Mouse (Mus musculus) kidney, postnatal 10 days (tissue): Measurements from ENCODE around the gene Gm20425.
"Not testable (repeated sequence)": the region's sequence is repeated elsewhere in the genome, so short reads cannot be mapped to it uniquely, and the experiment has no call there.

Source experiments
- DNase-seq: peaks from one replicate; pipeline ENCODE4 v3.0.0; 2021; ENCODE audit warnings: mixed read lengths

The Gm20425 gene

DNA sequence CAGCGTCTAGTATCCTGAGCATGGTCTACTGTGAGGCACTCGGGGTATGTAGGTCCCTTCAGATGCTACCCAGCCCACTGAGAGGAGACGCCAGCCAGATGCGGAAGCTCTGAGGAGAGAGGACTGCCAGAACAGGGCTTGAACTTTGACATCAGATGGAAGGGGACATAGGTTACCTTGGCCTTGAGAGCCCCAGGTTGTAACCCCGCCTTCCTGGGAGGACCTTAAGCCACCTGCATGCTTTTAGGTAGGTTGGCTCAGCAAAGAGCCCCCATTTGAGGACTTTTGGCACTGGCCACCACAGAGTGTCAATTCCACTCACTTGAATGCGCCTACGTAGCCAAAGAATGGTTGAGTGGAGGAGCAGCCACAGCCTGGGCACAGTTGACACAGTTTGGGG is 5.4 kb downstream of the Gm20425 start:
- DNase-seq: no peak

DNA sequence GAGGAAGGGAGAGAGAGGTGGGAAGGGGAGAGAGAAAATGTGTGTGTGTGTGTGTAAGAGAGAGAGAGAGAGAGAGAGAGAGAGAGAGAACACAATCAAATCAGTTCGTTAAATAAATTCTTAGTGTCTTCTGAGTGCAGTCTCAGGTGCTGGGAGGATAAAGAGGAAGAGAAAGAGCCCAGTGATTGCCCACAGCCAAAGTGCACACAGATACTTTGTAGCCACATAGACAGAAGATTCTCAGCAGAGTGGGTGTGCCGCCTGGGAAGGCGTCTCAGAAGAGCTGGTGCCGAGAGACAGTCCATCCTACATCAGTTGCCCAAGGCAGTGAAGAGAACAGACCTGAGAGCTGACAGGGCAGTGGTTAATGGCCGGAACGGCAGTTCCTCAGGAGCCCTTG is 15.8 kb downstream of the Gm20425 start:
- no peak for DNase-seq

DNA sequence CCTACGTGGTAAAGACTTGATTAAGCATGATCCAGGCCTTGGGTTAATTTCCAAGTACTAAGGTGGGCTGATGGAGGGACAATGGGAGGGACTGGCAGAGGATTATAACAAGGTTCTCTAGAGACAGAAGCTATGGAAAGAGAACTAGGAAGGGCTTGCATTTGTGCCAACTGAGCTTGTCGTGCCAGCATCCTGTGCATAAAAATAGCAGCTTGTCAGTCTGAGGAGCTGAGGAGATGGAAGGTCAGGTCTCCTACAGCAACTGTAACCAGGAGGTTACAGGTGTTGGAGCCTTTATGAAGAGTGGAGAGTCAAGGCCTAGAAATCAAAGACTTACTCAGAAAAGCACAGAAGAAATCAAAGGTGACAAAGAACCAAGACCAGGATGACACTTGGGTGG is 16.5 kb downstream of the Gm20425 start:
- no peak for DNase-seq

DNA sequence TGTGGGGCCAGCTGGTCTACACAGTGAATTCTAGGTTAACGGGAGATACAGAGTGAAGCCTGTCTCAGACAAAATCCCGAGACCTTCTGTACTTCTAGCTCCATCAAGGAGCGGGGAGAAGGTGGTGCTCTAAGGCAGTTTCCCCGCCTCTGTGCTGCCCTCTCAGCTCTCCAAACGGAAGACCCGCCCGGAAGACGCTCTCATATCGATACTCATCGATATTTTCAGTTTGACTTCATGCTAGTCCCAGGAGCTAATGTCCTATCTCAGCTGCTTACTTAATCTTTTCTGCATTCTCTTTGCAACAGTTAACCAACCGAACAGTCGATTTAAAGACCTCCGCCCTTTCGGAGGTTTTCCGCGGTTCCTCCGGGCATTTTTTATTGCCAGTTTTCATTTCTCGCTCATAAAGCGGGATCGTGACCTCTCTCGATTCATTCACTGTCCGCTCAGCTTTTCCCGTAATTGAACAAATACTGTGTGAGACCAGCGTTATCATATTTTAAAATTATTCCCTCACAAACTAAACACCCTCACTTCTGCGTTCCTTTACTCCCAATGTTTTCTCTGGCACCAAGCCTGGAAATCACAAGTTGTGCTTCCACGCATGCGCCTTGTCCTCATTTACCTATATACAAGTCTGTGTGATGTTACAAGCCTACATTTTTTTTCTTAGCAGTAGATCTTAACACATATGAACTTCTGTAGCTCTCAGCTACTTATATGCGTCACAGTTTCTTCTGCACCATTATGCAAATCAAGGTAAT is 17.3 kb downstream of the Gm20425 start:
- DNase-seq: peak; percentile 39

DNA sequence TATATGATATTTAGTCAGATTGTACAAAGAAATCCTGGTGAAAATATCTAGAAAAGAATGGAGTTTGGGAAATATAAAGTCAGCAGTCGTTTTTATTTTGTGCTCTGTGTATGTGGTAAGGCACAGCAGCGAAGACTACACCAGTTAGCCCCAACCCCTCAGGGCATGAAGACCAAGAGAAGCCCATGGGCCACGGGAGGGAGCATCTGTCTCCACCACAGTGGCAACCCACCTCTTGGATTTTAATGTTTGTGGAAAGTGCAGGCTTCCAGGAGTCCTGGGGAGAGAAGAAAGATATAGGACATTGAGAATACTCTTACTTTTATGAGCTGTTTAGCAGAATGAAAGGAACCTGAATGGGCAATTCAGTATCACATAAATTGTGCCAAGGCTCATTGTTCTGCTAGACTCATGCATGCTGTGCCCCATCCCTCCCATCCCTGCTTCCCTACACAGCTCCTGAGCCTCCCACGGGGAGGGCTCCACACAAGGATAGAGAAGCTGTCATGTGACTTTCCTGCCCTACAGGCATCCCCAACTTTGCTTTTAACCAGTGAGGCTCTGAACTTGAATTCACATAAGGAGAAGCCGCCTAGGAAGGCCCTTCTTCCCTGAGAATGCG is 21.2 kb downstream of the Gm20425 start:
- no peak for DNase-seq

DNA sequence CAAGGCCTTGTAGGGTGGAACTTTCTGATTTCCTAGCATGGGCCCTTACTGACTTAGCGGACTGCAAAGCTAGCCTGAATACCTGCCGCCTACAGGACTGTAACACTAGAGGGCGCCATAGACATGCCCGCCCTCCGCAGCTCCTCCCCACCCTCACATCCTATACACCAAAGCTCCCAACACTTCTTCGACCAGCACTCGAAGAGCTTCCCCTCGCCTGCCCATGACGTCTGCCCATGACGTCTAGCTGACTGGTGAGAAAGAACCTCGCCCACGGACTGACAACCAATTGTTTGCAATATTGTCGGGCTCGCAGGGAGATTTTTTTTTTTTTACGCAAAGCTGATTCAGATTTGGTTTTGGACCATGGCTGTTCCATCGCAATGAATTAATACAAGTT is 22.3 kb downstream of the Gm20425 start:
- DNase-seq: peak; percentile 81

DNA sequence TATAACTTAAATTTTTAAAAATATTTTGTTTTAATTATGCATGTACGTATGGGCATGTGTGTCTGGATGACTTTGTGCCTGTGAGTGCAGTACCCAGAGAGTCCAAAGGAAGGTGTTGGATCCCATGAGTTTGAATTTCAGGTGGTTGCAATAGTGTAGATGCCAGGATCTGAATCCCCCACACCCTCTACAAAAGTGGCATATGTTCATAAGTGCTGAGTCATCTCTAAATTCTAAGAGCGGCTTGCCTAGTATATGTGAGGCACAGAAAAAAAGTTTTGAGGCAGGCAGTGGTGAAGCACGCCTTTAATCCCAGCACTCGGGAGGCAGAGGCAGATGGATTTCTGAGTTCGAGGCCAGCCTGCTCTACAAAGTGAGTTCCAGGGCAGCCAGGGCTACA is 24.3 kb downstream of the Gm20425 start:
- no peak for DNase-seq

DNA sequence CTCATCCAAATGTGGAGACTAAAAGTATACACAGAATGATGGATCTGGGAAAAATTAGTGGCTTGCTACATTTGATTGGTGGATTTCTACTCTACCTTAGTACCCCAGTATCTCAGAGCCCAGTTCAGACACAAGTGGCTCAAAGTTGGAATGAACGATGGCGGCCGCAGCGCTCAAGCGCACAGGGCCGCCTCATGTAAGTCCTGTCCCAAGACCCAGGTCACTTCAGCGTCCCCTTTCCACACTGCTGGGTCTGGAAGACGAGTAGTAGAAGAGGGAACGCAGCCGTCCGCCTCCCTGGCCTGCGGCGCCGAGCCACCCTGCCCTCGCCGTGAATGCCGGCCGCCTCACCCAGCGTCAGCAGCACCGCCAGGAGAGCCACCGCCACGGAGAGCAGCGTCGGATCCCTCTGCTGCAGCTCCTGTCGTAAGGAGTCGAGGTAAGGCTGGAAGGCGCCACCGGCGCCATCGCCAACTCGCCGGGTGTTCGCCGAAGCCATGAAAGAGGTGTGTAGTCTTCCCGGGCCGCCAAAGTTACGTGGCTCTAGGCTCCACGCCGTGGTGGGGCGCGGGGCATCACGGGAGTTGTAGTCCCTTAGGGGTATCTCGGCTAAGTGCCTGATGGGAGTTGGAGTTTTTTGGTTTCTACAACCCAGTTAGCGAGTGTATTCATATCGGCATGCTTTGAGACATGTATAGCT is 28.4 kb downstream of the Gm20425 start, which contains the start of gene Srprb:
Gene Srprb, minus strand, starts transcription at position 577 of the 700 bp plus-strand sequence.
- DNase-seq: peak; percentile 97

DNA sequence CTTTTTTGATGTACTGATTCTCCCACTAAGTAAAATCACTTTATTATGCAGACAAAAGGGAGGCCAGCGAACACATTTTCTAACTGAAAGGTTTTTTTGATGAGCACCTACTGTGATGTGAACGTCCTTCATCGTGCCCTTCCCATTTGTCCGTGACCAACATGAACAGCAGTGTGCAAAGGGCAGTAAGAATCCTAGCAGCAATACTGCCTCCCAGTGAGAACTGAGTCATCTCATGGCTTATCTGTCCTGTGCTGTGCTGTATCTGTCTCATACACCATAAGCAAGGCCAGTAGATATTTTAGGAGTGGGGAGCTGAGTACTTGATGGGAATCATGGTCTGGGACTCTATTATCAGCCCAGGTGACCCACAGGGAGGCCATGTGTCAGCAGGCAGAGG is 41.7 kb downstream of the Gm20425 start:
- no peak for DNase-seq

DNA sequence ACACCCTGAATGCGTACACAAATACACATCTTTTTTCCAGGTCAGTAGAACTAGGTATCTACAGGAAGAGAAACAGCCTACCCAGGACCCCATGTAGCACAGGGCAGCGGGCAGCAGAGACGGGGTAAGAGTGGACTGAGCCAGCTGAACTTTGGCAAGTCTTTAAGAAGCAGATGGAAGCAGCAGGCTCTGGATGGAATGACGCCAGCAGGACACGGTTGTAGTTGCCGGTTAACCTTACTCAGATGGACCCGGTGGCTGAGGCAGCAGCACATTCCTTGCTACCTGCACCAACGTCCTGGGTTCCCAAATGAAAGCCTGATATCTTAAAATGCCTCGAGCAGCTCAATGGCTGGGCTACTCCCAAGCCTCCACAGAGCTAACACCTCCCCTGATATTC is 43.4 kb downstream of the Gm20425 start:
- DNase-seq: peak; percentile 79

DNA sequence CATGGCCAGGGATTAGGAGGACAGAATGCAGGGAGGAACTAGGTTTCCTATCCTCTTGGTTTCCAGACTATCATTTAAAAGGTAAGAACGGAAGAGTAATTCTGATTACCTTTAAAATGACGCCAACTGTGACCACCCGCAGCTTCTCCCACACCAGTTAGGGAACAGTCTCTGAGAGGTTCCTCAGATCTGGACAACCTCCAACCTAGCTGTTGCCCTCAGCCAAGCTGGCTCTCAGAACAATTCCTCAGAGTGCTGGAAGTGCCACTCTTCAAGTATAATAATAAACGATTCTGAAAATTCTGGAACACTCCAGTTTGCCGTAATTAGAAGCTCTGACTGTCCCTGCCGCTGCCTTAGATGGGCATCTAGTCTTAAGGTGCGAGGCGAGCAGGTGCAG is 44.2 kb downstream of the Gm20425 start:
- no peak for DNase-seq

DNA sequence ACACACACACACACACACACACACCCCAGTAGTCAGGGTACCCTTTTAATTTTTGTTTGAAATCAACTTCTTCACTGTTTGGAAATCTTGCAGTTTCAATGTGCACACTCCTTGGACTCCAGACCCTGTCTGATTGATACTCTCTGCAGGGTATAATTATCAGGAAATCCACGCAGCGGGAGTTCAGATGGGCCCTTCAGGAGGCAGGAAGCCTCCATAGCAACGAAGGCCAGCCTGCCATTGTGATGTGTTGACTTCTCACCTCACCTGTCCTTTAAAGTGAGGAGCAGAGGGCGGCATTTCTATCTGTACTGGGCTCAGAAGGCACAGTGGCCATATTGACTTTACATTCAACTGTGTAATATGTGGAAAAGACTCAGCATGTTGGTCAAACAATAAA is 45.3 kb downstream of the Gm20425 start:
- DNase-seq: no peak

DNA sequence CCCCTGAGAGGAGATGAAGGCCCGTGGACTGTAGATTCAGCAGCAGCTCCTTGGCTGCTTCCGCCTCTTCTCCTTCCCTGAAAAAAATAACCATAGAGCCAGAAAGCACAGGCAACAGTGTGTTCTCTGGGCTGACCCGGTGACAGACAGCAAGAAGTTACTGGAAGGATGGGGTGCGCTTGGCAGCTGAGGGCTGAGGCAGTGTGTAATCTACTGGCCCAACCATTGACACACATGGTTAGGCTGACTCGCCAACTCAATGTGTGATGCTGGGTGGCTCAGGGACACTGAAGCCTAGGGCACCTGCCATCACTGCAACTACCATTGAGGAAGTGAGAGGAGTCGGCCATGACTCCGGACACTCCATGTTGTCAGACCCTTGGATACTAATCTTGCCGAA is 48.2 kb downstream of the Gm20425 start:
- DNase-seq: no peak

DNA sequence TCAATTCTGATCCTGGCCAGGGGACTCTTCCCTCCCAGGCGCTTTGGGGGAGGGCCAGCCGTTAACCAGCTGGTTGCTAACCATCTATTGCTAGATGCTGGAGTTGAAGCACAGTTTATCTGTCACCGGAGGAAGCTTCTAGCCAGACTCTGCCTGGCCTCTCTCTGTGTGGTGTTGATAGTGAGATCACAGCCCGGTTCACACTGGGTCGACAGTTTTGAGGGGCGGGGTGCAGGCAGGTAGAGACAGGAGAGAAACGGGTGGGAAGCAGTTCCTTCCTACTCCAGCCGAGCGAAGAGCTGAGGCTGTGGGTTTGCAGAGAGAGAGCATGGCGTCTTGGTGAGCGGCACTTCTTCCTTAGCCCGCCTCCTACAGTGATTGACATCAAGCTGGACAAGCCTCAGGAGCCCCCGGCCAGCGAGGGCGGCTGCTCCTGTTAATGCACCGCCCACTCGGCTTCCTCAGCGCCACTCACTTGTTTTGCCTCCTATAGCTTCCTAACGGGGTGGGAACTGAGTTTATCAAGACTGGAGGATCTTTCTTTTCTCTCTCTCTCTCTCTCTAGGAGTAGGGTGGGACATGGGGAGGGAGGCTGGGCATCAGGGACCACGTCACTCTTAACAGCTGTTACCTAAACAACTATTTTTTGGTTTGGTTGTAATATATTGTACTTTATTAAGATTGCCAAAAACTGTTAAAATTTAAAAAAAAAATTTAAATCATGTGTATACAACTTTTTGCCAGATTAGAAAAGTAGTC is 49.1 kb downstream of the Gm20425 start:
- DNase-seq: peak; percentile 88

DNA sequence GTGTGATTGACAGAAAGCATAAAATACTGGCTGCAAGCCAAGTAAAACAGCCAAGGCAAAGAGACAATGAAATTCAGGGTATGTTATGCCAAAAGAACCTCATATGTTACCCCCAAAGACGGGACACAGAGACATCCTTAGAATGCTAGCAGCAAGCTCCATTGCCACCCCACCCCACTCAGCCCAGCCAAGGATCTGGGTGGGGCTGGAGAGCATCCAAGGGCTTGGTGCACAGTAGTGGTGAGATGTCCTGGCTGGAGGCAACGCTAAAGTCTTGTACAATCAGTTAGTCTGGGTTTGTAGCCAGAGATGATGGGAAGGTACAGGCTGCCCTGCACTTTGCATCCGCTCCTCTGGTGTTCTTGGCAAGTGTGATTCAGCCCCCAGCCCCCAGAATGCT is 49.8 kb downstream of the Gm20425 start:
- DNase-seq: peak; percentile 51

DNA sequence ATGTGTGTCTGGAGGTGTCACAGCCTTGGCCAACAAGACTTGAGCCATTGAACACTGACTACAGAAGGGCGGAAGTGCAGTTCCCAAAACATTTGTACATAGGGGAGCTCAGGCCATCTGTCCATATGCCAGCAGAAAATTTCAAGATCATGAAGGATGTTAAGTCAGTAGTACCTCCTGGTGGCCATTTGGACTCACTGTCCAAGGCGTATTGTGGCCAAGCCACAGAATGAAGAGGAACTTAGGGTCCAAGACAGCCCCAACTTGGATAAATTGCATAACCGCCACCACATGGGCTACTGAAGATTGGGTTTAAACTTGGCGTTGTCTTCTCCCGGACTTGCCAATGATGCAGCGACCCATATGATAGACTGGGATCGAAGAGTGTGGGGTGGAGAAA is 54.4 kb downstream of the Gm20425 start:
- no peak for DNase-seq

DNA sequence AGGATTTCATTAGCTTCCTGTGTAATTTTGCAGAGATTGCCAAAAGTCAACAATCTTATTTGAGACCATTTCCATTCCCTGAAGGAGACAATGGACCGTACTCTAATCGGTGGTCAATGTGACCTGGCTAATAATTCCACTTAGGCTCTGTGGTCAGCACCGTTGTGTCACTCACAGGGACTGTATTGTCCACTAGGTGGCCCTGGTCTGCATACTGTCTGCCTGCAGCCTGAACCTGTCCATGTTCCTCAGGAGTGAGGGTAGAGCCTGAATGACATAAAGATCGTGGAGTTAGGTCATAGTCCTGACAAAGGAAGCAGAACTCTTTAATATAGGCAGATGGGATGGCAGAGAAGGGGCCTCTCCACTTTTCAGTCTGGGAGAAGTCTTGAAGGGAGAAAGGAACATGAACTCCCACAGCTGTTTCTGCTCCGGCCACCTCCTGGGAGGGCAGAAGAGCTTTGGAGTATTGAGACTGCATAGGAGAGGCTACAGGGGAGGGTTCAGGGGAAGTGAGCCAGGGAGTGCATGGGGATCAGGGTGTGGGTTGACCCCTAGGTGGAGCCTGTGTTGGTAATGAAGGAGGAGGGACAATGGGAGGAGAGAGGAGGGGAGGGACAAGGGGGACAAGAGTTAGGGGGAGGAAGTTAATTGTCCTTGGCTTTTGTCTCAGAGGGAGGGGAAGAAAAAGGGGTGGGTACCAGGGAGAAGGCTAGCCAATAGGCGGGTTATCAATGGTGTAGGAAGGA is 55.2 kb downstream of the Gm20425 start:
- DNase-seq: peak; percentile 63

DNA sequence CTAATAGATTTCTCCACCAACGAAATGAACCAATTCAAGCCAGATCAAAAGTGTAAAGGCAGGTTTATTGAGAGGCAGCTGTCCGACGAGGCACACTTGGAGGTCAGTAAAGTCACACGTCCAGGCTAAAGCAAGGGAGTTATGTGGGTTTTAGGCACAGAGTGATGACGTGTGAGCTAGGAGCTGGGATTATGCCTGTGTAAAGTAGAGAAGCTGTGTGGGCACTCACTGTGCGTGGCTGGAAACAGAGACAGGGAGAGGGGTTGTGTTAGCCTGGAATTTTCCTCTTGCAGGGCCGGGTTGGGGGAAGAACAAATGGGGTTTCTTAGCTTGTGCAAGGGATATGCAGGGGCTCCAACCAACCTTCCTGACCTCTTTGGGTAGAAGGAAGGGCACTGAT is 61.3 kb downstream of the Gm20425 start:
- no peak for DNase-seq

DNA sequence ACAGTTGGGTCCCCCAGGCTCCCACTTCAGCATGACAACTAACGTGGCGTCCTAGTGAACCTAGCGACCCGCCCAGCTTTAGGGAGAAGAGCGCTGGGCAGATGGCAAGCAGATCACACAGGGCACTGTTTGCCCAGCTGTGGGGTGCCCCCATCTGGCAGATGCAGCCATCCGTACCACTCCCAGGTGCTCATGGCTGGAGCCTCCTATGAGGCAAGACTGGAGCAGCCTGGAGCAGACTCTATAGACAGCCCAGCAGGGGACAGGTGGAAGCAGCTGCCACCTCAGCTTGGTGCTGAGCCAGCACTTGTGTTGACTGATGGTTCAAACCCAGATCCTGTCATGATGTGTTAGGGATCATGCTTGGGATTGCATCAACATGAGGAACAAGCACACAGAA is 62.1 kb downstream of the Gm20425 start:
- peak; percentile 21 for DNase-seq

DNA sequence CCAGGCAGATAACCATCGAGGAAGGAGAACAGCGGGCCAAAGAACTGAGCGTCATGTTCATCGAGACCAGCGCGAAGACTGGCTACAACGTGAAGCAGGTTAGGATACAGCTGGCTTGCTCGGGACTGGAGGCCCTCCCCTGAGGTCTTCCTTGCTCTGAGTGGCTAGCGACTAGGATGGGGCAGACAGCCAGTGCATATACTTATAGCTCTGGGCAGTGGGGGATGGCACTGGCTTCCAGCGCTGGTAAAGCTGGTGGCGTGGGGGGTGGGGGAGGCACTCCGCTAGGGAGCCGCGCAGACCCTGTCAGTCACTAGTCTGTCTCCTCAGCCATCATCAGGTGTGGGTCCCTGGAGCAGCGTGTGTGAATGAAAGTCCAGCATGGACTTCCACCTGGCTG is 66.3 kb downstream of the Gm20425 start:
- DNase-seq: no peak

DNA sequence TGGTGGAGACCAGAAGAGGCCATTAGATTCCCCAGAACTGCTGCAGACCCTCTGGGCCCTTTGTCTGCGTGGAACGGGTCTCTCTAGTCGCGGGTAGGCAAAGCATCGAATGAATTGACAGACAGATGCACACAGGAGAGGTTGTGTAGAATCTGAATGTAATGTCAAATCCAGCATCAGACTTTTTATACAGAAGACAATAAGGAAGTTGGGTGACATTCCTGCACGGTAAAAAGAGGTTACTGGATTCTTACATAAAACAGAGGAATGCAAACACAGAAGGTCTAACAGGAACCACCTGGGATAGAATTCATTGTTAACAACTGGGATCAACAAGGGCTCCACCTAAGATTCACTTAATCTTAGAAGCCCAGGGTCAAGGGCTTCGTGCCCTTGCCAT is 74.9 kb downstream of the Gm20425 start:
- DNase-seq: not testable (repeated sequence)

DNA sequence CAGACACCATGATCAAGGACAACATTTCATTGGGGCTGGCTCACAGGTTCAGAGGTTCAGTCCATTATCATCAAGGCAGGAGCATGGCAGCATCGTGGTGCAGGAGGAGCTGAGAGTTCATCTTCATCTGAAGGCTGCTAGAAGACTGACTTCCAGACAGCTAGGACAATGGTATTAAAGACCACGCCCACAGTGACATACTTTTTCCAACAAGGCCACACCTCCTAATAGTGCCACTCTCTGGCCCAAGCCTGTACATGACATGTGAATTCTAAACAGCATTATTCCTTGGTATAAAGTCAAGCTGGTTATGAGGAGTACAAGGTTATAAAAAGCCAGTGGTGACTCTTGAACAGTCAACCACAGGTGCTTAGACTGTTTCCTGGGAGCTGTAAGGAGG is 75.5 kb downstream of the Gm20425 start:
- DNase-seq: no peak

DNA sequence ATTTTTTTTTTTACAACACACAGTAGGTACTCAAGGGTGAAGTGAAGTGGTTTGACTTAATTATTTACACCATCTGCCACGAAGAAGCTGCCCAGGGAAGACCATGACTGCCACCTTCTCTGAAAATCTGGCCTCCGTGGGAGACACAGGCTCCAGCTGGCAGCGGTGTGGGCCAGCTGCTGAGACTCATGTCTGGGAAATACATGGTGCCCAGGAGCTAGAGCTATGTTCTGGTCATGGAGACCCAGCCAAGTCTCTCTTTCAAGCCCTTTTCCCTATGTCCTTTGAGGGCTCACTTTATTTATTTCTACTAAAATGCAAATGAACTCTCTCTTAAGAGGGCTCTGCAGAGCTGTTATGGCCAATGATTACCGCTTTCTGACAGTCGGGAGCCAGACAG is 76.8 kb downstream of the Gm20425 start:
- no peak for DNase-seq
